Mouse (Mus musculus) forebrain, embryonic 14.5 days (tissue): ENCODE data around the gene Resf1. TPM values are rescaled to one million over a fixed set of nuclear protein-coding genes. Genes with fewer than 3 reads are reported as not detected.
"Not testable (repeated sequence)": the region's sequence is repeated elsewhere in the genome, so short reads cannot be mapped to it uniquely, and the experiment has no call there.

Experiments used
- ATAC-seq: fragments of 200-750 bp; cut with Nextera tagmentation; 2 replicates; pipeline ENCODE4 v1.8.0; 2017; ENCODE audit warnings: mild to moderate bottlenecking, moderate library complexity
- DNase-seq: peaks from one replicate; pipeline ENCODE4 v3.0.0-alpha.2; 2015; ENCODE audit warnings: low spot score
- H3K27ac ChIP-seq: fragments of 300-500 bp; sonication (generic); 2 replicates; pipeline ENCODE4 v1.5.1; 2014; ENCODE audit warnings: low read depth, mild to moderate bottlenecking, control low read depth, low read length, moderate library complexity
- H3K27me3 ChIP-seq: fragments of 300-500 bp; sonication (generic); replicated peaks from 2 replicates; pipeline ENCODE4 v1.6.1; 2014; ENCODE audit warnings: low read length, control low read depth, mixed read lengths; ENCODE audit not compliant: control insufficient read depth, insufficient read depth
- H3K36me3 ChIP-seq: fragments of 300-500 bp; sonication (generic); 2 replicates; pipeline ENCODE4 v1.6.1; 2014; ENCODE audit warnings: low read length, control low read depth; ENCODE audit not compliant: control insufficient read depth, insufficient read depth
- H3K4me1 ChIP-seq: fragments of 300-500 bp; sonication (generic); 2 replicates; pipeline ENCODE4 v1.6.1; 2014; ENCODE audit warnings: antibody characterized with exemption, low read length, control low read depth; ENCODE audit not compliant: control insufficient read depth, insufficient read depth
- H3K4me2 ChIP-seq: fragments of 300-500 bp; sonication (generic); 2 replicates; pipeline ENCODE4 v1.6.1; 2014; ENCODE audit warnings: mild to moderate bottlenecking, control low read depth, low read length
- H3K4me3 ChIP-seq: fragments of 300-500 bp; sonication (generic); 2 replicates; pipeline ENCODE4 v1.5.1; 2014; ENCODE audit warnings: low read depth, low read length, control low read depth
- H3K9ac ChIP-seq: fragments of 300-500 bp; sonication (generic); 2 replicates; pipeline ENCODE4 v1.6.1; 2014; ENCODE audit warnings: mild to moderate bottlenecking, low read length, control low read depth, moderate library complexity
- H3K9me3 ChIP-seq: fragments of 300-500 bp; sonication (generic); replicated peaks from 2 replicates; pipeline ENCODE4 v1.6.1; 2016; ENCODE audit warnings: low read length, control low read depth, mixed read lengths; ENCODE audit not compliant: control insufficient read depth
- WGBS: fragments of 180-500 bp; shearing (Covaris S2); extraction: QIAGEN DNeasy Blood & Tissue Kit; methylation state at CpG from one replicate; pipeline ENCODE4 v1.1.7; 2014; 5-methylcytosine and 5-hydroxymethylcytosine counted together
- polyA plus RNA-seq: library from polyadenylated mRNA; unstranded; fragments of >200 nt; fragmentation: Nextera tagmentation; extraction: Ambion mirVana; gene quantifications from 2 replicates; pipeline ENCODE4 v1.2.1, GENCODE M21; 2014

Gene Resf1
- polyA plus RNA-seq, 1 experiment from 2014 or later = 33.3 TPM

- no peak overlapping the region for H3K9ac ChIP-seq
- no peak for ATAC-seq
Observed at GRCm38 (mm10) chr6:149357155-149357554, 47.9 kb downstream of the Resf1 start.

GRCm38 (mm10) chr6:149362533-149362932, 53.3 kb downstream of the Resf1 start:
- not testable (repeated sequence) for H3K36me3 ChIP-seq, DNase-seq, H3K4me2 ChIP-seq, H3K4me1 ChIP-seq, H3K27me3 ChIP-seq, H3K9me3 ChIP-seq, H3K27ac ChIP-seq, H3K9ac ChIP-seq, H3K4me3 ChIP-seq, ATAC-seq
- WGBS = 97% methylated on average over 20 of the region's 20 CpGs

More at GRCm38 (mm10) chr6:149357155-149357554, 47.9 kb downstream of the Resf1 start:
- no peak overlapping the region for H3K4me3 ChIP-seq
- H3K27ac ChIP-seq = no peak overlapping the region
- no peak for DNase-seq
- no peaks in the 10 kb centered on the region for H3K9me3 ChIP-seq
- H3K27me3 ChIP-seq = no peaks in the 10 kb centered on the region
- no peaks in the 10 kb centered on the region for H3K36me3 ChIP-seq
- no peak overlapping the region for H3K4me2 ChIP-seq
- no peaks in the 10 kb centered on the region for H3K4me1 ChIP-seq

DNA sequence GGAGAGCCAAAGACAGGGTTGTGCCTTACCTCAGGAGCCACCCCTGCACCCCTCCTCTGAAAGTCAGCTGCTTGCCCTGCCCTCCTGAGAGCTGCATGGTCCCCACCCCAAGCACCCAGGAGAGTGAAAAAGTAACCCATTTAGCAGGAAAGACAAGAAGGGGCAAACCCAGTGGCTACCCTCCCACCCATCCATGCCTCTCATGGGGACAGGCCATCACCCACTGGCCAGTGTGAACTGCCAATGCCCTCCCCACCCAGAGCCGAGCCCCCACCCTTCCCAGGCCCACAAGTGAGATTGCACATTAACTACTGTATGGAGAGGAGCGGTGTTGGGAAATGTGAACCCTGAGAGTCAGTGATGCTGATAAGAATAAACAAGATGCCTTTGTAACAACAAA, 56.8 kb downstream of the Resf1 start:
- not testable (repeated sequence) for H3K27me3 ChIP-seq, DNase-seq, H3K36me3 ChIP-seq, H3K9ac ChIP-seq, H3K4me3 ChIP-seq, H3K4me1 ChIP-seq, H3K4me2 ChIP-seq, ATAC-seq, H3K9me3 ChIP-seq, H3K27ac ChIP-seq
- WGBS = 78% methylated on average over 2 of the region's 2 CpGs

DNA sequence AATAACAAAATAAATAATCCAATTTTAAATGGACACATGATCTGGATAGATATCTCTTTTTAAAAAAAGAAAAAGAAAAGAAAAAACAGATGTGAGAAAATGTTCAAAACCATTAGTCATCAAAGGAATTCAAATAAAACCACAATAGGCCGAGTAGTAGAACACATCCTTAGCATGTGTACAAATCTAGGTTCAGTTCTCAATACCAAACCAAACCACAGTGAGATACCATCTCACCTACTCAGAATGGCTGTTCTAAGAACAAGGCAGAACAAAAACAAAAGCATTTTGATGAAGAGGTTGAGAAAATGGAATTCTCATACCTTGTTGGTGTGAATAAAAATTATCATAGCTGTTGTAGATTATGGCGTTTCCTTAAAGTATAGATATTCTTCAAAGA, 57.2 kb downstream of the Resf1 start:
- Histone ChIP-seq H3K9me3 (no peaks in the 10 kb centered on the region), H3K36me3 (no peaks in the 10 kb centered on the region), H3K27me3 (no peaks in the 10 kb centered on the region), H3K4me1 (no peaks in the 10 kb centered on the region), H3K4me3 (no peak overlapping the region), H3K4me2 (no peak overlapping the region), H3K9ac (no peak overlapping the region), H3K27ac (no peak overlapping the region)
- ATAC-seq = no peak
- DNase-seq = no peak
- WGBS = 89% methylated on average over 2 of the region's 2 CpGs

DNA sequence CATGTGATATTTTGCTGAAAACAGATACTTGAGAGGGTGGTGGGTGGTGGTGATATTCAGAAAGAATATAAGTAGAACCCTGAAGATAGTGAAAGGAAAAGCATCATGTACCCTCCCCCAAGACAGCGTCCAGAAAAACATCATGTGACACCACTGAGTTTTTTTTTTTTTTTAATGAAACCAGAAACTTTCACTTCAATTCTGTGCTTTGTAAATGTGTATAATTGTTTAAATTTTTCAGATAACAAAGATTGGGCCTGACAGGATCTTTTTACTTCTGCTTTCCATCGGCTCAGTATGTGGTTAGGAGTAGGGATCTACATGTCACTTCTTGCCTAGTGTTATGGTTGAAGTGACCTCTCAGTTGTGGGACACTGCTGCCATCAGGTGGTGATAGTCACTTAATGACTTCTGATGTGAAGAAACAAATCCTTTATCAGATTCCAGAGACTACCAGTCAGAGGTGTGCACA, 65.8 kb downstream of the Resf1 start:
- Histone ChIP-seq H3K9ac (no peak overlapping the region), H3K27me3 (no peaks in the 10 kb centered on the region), H3K4me2 (no peak overlapping the region), H3K36me3 (no peaks in the 10 kb centered on the region), H3K27ac (no peak overlapping the region), H3K4me3 (no peak overlapping the region), H3K9me3 (no peaks in the 10 kb centered on the region), H3K4me1 (no peaks in the 10 kb centered on the region)
- WGBS = 64% methylated on average over 2 of the region's 2 CpGs
- DNase-seq = peak; percentile 61
- ATAC-seq = no peak

DNA sequence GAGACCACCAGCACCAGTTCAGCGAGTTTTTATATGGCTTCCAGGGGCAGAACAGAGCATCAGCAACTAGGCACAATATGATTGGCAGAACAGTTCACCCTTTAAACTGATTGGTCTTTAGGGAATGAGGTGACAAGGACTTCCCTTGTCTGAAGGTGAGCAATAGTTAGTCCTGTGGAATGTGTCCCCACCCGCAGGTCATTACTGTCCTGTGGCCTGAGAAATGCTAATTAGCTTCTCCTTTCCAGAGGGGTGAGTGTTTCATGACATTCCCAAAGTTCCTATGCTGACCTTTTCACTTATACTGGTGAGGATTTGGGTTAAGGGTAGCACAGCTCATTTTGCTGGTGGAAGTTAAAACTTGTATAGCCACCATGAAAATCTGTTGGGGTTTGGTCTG, 74.3 kb downstream of the Resf1 start:
- DNase-seq (no peak), ATAC-seq (no peak)
- Histone ChIP-seq H3K4me2 (no peak overlapping the region), H3K27ac (no peak overlapping the region), H3K36me3 (no peaks in the 10 kb centered on the region), H3K4me3 (no peak overlapping the region), H3K4me1 (no peaks in the 10 kb centered on the region), H3K27me3 (no peaks in the 10 kb centered on the region), H3K9ac (no peak overlapping the region), H3K9me3 (no peaks in the 10 kb centered on the region)
- 75% methylated on average over 2 of the region's 2 CpGs for WGBS

Other genes with a start within 250 kb of the Resf1 start
- gene Dennd5b, start 207.7 kb upstream of the Resf1 start, polyA plus RNA-seq = 10.9 and 16.9 TPM in 2 replicates
- gene Gm10203, start 179.2 kb upstream of the Resf1 start, polyA plus RNA-seq = not detected in 2 replicates
- 4.3 and 7.0 TPM in 2 replicates for gene Etfbkmt, start 169.6 kb upstream of the Resf1 start, polyA plus RNA-seq
- gene Amn1, start 120.7 kb upstream of the Resf1 start, polyA plus RNA-seq = 105 and 121 TPM in 2 replicates
- 17.9 and 24.3 TPM in 2 replicates for gene Bicd1, start 99.5 kb downstream of the Resf1 start, polyA plus RNA-seq